Mouse (Mus musculus): Measurements from ENCODE around the gene Mcm2.

DNA sequence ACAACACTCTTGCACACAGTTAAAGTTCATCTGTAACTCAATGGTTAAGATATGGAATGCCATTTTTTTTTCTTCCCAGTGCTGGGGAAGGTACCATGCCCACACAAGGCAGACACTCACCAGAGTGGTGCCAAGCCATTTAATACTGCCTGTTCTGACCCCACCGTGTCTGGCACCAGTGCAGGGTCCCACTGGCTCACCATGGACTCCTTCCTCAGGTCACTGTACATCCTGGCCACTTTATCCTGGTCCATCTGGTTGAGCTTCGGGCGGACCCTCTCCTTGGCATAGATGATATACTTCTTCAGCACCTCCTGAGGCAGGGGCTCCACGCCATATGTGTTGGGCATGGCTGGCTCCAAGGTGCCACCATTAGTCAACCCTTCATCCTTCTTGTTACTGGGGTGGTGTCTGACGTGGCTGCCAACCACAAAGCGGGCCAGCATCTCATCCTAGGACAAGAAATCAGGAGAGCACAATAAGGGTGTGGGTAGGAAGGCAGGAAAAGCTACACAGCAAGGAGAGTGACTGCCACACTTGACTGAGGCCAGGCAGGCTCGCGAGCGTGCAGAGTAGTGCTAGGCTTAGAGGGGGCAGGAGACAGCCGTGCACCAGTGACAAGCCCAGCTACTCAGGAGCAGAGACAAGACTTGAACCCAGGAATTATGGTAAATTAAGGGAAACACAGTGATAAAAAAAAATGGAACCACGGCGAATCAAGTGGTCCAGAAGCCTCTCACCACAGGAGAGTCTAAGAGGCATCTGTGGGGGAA is 12.8 kb downstream of the Mcm2 start:
- no peak for TF ChIP-seq CTCF (IDR thresholded peaks at IDR 0.05; ENCODE audit: control insufficient read depth, insufficient read depth, insufficient replicate concordance, low read depth, low read length)
- no peak for TF ChIP-seq POLR2A (IDR thresholded peaks at IDR 0.05; ENCODE audit: control insufficient read depth, low read depth, low read length)

Data from testis, adult 2 months (tissue).